13 mouse cellular contexts compared by ENCODE assay signal in genomic region chr3:115820139-115820481, GRCm38 (mm10).
DNase-seq lines count a peak whose midpoint lies in the region; ATAC-seq and TF ChIP-seq lines count a peak whose summit lies in the region.
"Had no signal": no experiment of that assay in that cellular context is flagged by ENCODE, and none has a peak within 500 bp of the region (broad histone marks: within the 10 kb centered on the region; RNA-seq: fewer than 3 reads in every experiment).

No protein-coding gene starts in this region.

- H3K27ac ChIP-seq in heart, postnatal 0 days (ENCODE audit: low read depth) = peak overlapping the region; percentile 73
- 0 out of 2 replicates have a peak overlapping the region, but pooled peaks have one; percentile 23 for H3K27ac ChIP-seq in liver, embryonic 13.5 days
- H3K27ac ChIP-seq in forebrain, embryonic 13.5 days = no peak overlapping the region
- H3K27ac ChIP-seq: embryonic facial prominence, embryonic 10.5 days; hindbrain, postnatal 0 days; layer of hippocampus, adult 2 months had no signal

- TF ChIP-seq CTCF in heart, postnatal 0 days (IDR thresholded peaks at IDR 0.05; ENCODE audit: low read depth) = no peak

- no peak for TF ChIP-seq EP300 in heart, postnatal 0 days (IDR thresholded peaks at IDR 0.05; ENCODE audit: low read depth)

- H3K27me3 ChIP-seq in heart, postnatal 0 days (ENCODE audit: control insufficient read depth, insufficient read depth, low read length) = no peaks in the 10 kb centered on the region
- no peaks in the 10 kb centered on the region for H3K27me3 ChIP-seq in liver, embryonic 13.5 days
- H3K27me3 ChIP-seq in forebrain, embryonic 13.5 days = no peaks in the 10 kb centered on the region

- WGBS in heart, postnatal 0 days = 14% methylated on average over 8 of the region's 8 CpGs
- WGBS in liver, embryonic 13.5 days (ENCODE audit: insufficient replicate concordance) = 16% methylated on average over 8 of the region's 8 CpGs
- 73% methylated on average over 8 of the region's 8 CpGs for WGBS in forebrain, embryonic 13.5 days

- no peak for ATAC-seq in heart, postnatal 0 days (ENCODE audit: insufficient read depth, low read depth)
- peak; percentile 57 for ATAC-seq in liver, embryonic 13.5 days (ENCODE audit: low read depth)
- no peak for ATAC-seq in forebrain, embryonic 13.5 days
- ATAC-seq: hindbrain, postnatal 0 days had no signal

- no peak overlapping the region; the same call in 1 of the 2 replicates for H3K9ac ChIP-seq in heart, postnatal 0 days (replicated peaks; ENCODE audit: low read depth, low read length)
- H3K9ac ChIP-seq in liver, embryonic 13.5 days = no peak overlapping the region
- H3K9ac ChIP-seq in forebrain, embryonic 13.5 days = no peak overlapping the region

- no peak for DNase-seq in heart, postnatal 0 days (ENCODE audit: low spot score)
- DNase-seq in heart, adult 11 months = no peak
- peak; percentile 48 for DNase-seq in thymus, postnatal 4 days
- no peak for DNase-seq in thymus, postnatal 25 days
- DNase-seq in liver, embryonic 13.5 days = peak; percentile 5
- no peak for DNase-seq in kidney, postnatal 14 days
- DNase-seq: adrenal gland, postnatal 14 days; cerebellum, postnatal 10 days; lung, postnatal 4 days had no signal

- H3K4me1 ChIP-seq in heart, postnatal 0 days (ENCODE audit: control insufficient read depth, insufficient read depth) = peaks cover 43% of the 10 kb centered on the region
- peaks cover 65% of the 10 kb centered on the region for H3K4me1 ChIP-seq in liver, embryonic 13.5 days (replicated peaks)
- no peaks in the 10 kb centered on the region for H3K4me1 ChIP-seq in forebrain, embryonic 13.5 days

- no peaks in the 10 kb centered on the region for H3K36me3 ChIP-seq in heart, postnatal 0 days (replicated peaks; ENCODE audit: control insufficient read depth, insufficient read depth, low read length)
- H3K36me3 ChIP-seq in liver, embryonic 13.5 days = no peaks in the 10 kb centered on the region
- H3K36me3 ChIP-seq in forebrain, embryonic 13.5 days (ENCODE audit: poor library complexity, severe bottlenecking) = no peaks in the 10 kb centered on the region
- H3K36me3 ChIP-seq: embryonic facial prominence, embryonic 10.5 days had no signal

- no peak overlapping the region for H3K4me3 ChIP-seq in heart, postnatal 0 days (ENCODE audit: low read depth, low read length)
- H3K4me3 ChIP-seq in liver, embryonic 13.5 days (replicated peaks) = no peak overlapping the region
- no peak overlapping the region for H3K4me3 ChIP-seq in forebrain, embryonic 13.5 days
- H3K4me3 ChIP-seq: embryonic facial prominence, embryonic 10.5 days; layer of hippocampus, adult 2 months had no signal

- no peaks in the 10 kb centered on the region for H3K9me3 ChIP-seq in heart, postnatal 0 days (replicated peaks; ENCODE audit: control insufficient read depth, low read length)
- no peaks in the 10 kb centered on the region for H3K9me3 ChIP-seq in liver, embryonic 13.5 days (replicated peaks)
- no peaks in the 10 kb centered on the region for H3K9me3 ChIP-seq in forebrain, embryonic 13.5 days (replicated peaks)
- H3K9me3 ChIP-seq: embryonic facial prominence, embryonic 10.5 days had no signal

- peak overlapping the region; percentile 44 for H3K4me2 ChIP-seq in heart, postnatal 0 days (ENCODE audit: low read depth, low read length)
- H3K4me2 ChIP-seq in liver, embryonic 13.5 days = peak overlapping the region; percentile 46
- no peak overlapping the region for H3K4me2 ChIP-seq in forebrain, embryonic 13.5 days

Comparison
In these comparisons a context has a peak if more than half of its experiments do, and no peak if none do; other contexts are left out.
1. DNase-seq: peak in thymus, postnatal 4 days (single experiment) and liver, embryonic 13.5 days (single experiment); none in heart, postnatal 0 days (single experiment), heart, adult 11 months (single experiment), thymus, postnatal 25 days (single experiment) and kidney, postnatal 14 days (single experiment).